Mouse (Mus musculus) olfactory bulb, adult 2 months (tissue): Measurements from ENCODE around the gene Bbs9. TPM values are rescaled to one million over a fixed set of nuclear protein-coding genes. Genes with fewer than 3 reads are reported as not detected.

Experiments
- H3K27ac ChIP-seq: fragments of 200-500 bp; 2 replicates; pipeline ENCODE4 v1.5.1; 2012; ENCODE audit warnings: low read depth, low read length; ENCODE audit not compliant: insufficient read depth
- H3K4me1 ChIP-seq: fragments of 200-500 bp; 2 replicates; pipeline ENCODE4 v1.6.1; 2012; ENCODE audit warnings: low read length; ENCODE audit not compliant: control insufficient read depth, insufficient read depth
- H3K4me3 ChIP-seq: fragments of 200-500 bp; 2 replicates; pipeline ENCODE4 v1.5.1; 2012; ENCODE audit warnings: mild to moderate bottlenecking, low read depth, low read length, moderate library complexity; ENCODE audit not compliant: insufficient read depth
- CTCF ChIP-seq: fragments of 200-500 bp; IDR thresholded peaks from 2 replicates; pipeline ENCODE4 v1.5.1; 2012; ENCODE audit warnings: low read depth, mild to moderate bottlenecking, low read length, moderate library complexity; ENCODE audit not compliant: insufficient read depth
- POLR2A ChIP-seq: fragments of 200-500 bp; IDR thresholded peaks from 2 replicates; pipeline ENCODE4 v1.6.1; 2012; ENCODE audit warnings: mild to moderate bottlenecking, low read depth, low read length, moderate library complexity; ENCODE audit not compliant: insufficient read depth
- WGBS: fragments of 180-500 bp; shearing (Covaris S2); methylation state at CpG from one replicate; pipeline ENCODE4 v1.1.7; 2018; 5-methylcytosine and 5-hydroxymethylcytosine counted together
- polyA plus RNA-seq: library from polyadenylated mRNA; stranded (reverse); fragments of >200 nt; gene quantifications from 2 replicates; pipeline ENCODE4 v1.2.4, GENCODE M21; 2012; ENCODE audit warnings: low replicate concordance; ENCODE audit not compliant: missing spikeins, insufficient read depth, insufficient read length

Bbs9 gene
- polyA plus RNA-seq, 1 experiment: not detected

DNA sequence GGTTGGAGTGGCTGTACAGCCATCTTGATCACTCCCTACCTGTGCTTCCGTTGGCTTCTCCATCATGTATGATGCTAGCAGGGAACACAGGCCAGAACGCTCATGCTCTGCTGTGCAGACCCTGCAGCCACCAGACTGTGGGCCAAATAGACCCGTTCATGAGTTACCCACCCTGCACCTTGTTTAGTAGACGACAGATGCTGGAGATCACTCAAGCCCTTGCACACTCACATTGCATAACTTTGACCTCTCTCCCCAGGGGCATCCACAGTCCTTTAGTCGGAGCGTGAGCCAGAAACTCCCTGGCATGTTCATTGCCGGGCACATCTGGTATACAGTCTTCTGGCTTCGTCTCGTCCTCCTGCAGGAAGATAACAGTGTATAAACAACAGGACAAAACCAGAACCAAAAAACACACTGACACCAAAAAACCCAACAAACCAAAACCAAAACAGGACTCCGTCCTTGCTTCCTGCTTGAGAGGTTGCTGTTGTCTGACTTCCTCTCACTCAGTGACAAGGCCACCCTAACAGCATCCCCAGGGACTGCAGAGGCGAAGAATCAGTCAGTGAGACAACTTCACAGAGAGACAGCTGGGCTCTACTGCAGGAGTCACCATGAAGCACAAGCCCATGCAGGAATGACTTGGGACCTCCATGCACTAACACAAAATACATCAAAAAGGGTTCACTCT, 18.2 kb upstream of the Bbs9 start:
- Histone ChIP-seq H3K27ac (no peak overlapping the region), H3K4me3 (no peak overlapping the region), H3K4me1 (no peaks in the 10 kb centered on the region; the same call in 1 of the 2 replicates)
- TF ChIP-seq CTCF (no peak), POLR2A (no peak)
- 88% methylated on average over 11 of the region's 11 CpGs for WGBS

DNA sequence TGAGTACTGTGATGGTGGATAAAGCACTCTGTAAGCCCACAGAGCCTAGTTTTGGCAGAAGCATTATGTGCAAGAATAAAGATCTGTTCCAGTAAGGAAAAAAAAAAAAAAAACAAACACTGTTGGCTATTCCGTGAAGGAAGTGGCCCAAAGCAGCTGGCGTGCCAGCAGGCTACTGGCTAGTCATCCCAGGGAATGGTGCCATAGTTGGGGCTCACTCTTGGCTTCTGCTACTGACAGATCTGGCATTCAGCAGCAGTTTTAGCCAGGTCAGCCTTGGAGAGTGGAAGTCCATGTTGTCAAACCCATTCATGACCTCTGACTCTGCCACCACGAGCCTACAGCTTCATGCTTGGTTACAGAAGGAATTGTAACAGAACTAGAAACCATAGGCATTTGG, 13.6 kb upstream of the Bbs9 start:
- Histone ChIP-seq H3K27ac (no peak overlapping the region), H3K4me1 (no peaks in the 10 kb centered on the region), H3K4me3 (no peak overlapping the region)
- WGBS: 46% methylated on average over 3 of the region's 3 CpGs
- no peak for TF ChIP-seq CTCF
- no peak for TF ChIP-seq POLR2A

DNA sequence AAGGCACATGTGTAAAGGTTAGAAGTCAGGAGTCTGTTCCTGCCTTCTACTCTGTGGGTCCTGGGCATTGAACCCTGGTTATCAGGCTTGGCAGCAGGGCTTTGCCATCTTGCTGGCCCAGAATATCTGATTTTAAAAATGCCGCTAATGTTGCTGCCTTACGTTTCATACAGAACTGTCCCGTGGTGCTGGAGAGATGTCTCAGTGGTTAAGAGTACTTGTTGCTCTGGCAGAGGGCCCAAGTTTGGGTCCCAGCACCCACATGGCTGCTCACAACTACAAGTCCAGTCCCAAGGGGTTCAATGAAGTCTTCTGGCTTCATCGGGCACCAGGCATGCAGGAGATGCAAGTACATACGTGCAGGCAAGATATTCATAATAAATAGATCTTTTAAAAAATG, 9.3 kb upstream of the Bbs9 start:
- WGBS: 96% methylated on average over 5 of the region's 5 CpGs
- TF ChIP-seq CTCF: no peak
- no peak overlapping the region for H3K4me3 ChIP-seq
- H3K4me1 ChIP-seq: no peaks in the 10 kb centered on the region
- H3K27ac ChIP-seq: no peak overlapping the region

DNA sequence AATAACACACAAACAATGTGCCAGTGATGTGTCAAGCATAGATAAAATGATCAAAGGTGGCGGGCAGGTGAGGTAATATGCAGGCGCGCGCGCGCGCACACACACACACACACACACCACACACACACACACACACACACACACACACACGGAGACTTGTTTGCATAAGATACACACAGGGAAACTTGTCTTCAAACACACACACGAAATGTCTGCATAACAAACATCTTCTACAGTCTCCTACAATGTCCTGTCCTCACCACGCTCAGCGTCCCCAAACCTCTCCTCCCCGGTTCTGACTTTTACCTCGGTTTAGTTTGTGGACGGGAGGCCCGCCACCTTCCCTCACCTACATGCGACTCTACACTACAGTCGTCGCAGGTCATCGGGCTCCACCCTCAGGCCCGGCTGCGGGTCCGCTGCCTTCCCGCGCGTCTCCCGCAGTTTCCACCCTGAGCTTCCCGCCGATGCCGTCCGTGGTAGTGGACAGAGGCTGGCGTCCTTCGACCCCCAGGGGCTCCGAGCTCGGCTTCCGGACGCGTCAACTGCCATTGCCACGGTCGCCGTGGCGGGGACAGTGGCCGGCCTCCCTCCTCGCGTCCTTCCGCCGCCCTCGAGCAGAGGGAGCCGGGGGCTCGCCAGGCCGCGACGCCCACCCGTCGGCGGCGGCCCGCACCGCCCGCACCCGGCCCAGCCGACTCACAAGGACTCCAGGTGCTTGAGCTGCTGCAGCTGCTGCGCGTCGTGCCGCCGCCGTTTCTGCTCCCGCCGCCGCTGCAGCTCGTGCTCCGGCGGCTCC, 7.9 kb upstream of the Bbs9 start:
- Histone ChIP-seq H3K27ac (peak overlapping the region; percentile 77), H3K4me1 (no peaks in the 10 kb centered on the region), H3K4me3 (peak overlapping the region; percentile 98)
- WGBS: under 1% methylated on average over 73 of the region's 73 CpGs
- TF ChIP-seq POLR2A: no peak
- TF ChIP-seq CTCF: no peak

DNA sequence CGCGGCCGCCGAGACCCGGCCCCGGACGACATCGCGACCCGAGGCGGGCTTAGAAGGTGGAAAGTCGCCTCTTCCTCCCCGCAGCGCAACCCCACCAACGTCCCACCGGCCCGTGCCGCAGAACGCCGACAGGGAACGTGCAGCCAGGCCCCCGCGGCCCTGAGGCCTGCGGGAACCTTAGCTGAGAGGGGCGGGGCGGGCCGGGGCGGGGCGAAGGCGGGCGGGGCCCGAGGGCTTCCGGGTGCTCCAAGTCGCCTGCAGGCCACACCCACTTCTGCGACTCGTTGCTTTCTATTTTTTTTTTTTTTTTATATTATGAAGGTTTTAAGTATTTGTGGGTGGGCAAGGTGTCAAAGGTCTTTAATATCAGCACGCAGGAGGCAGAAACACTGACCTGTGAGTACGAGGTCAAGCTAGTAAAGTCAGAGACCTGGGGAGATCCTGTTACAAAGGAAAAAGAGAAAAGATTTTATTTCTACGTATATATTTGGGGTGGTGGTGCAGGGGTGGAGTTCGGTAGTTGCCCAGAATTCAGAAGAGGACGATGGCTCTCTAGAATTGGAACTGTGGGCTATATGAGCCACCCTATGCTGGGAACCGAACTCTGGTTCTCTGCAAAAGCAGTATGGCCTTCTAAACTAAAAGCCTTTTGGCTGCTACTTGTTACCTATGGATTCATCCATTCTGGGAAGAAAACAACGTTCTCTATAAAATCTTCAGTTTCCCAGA, 7.2 kb upstream of the Bbs9 start:
- peak; percentile 81 for TF ChIP-seq POLR2A
- TF ChIP-seq CTCF: no peak
- Histone ChIP-seq H3K4me1 (no peaks in the 10 kb centered on the region), H3K4me3 (peak overlapping the region; percentile 98), H3K27ac (peak overlapping the region; percentile 77)
- WGBS: 2% methylated on average over 42 of the region's 43 CpGs

DNA sequence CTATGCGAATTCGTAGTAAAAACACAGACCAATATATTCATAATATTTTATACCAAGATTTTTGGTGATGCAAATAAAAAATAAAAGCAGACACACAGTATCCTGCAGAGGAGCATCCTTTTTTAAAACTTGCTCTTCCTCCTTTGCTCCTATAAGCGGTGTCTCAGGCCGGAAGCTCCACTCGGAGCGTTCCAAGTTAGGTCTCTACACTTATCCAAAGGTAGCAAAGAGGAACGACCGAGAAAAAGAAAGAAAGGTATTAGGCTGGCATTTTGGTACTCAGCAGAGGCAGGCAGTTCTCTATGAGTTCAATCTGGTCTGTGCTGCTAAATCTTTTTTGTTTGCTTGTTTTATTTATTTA, 6.6 kb upstream of the Bbs9 start:
- H3K4me3 ChIP-seq: no peak overlapping the region
- H3K27ac ChIP-seq: no peak overlapping the region
- H3K4me1 ChIP-seq: no peaks in the 10 kb centered on the region
- TF ChIP-seq CTCF (no peak), POLR2A (no peak)
- whole genome bisulfite sequencing: 86% methylated on average over 8 of the region's 8 CpGs

DNA sequence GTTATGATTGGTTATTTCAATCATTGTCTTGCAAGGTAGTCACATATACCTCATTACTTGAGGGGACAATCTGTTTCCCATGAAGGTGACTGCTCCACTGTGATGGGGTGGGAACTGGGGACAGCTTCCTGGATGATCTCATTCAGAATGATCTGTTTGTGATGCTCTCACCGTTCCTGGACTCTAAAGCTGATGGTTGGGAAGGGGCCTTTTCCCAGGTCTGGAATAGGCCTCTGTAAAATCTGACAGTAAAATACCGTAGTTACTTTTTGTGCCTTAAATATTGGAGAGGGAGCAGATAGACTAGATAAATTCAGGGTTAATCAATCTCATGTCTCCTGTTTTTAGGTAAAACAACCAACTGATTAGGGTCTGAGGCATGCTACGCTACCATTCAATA, 5.9 kb upstream of the Bbs9 start, which contains the start of gene Rp9:
TSS of gene Rp9 (minus strand) at position 101 of the 400 bp plus-strand sequence.
- no peak for TF ChIP-seq CTCF
- no peak for TF ChIP-seq POLR2A
- WGBS: 90% methylated on average over 3 of the region's 3 CpGs
- H3K27ac ChIP-seq: no peak within 1 kb of the TSS
- H3K4me1 ChIP-seq: no peaks in the 10 kb centered on the region
- no peak within 1 kb of the TSS for H3K4me3 ChIP-seq

DNA sequence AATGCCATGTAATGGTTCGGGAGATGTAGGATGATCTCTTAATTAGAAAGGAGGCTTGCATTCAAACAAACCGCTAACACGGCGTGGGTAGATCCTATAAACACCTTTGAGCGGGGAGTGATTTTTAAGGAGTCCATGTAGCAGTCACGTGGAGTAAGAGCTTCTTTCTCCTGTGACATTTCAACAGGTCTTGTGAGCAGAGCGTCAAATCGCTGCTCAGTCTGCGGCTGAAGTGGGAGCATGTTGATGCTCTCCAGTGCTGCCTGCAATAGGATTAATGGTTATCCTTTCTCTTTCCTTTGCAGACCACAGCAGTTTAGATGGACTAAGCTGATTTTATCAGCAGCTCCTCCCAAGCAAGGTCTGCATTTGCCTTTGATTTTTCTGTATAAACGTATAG, 750 bp downstream of the Bbs9 start:
- TF ChIP-seq POLR2A (no peak), CTCF (no peak)
- H3K4me1 ChIP-seq: no peaks in the 10 kb centered on the region; the same call in 1 of the 2 replicates

DNA sequence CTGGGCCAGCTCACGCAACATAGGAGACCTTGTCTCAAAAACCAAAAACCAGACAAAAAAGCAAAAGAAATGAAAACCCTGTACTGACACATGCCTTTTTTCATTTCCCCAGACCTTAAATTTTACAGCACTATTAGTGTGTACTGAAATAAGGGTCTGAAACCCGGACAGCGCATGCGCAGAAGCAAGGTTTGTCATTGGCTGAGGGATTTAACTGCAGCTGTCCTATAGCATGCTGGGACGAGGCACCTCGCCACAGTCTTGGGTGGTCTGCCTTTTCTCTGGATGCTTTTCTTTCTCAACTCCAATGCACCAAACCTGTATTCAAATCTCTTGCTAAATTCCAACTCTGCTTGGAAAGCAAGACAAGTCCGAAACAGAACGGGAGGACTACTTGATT, 3.4 kb downstream of the Bbs9 start:
- TF ChIP-seq CTCF (no peak), POLR2A (no peak)
- no peak overlapping the region for H3K4me3 ChIP-seq
- 96% methylated on average over 8 of the region's 8 CpGs for WGBS
- H3K4me1 ChIP-seq: no peaks in the 10 kb centered on the region; the same call in 1 of the 2 replicates
- no peak overlapping the region for H3K27ac ChIP-seq

More for the DNA sequence above, 750 bp downstream of the Bbs9 start:
- Histone ChIP-seq H3K27ac (no peak overlapping the region), H3K4me3 (peak overlapping the region; percentile 61)
- WGBS: 4% methylated on average over 10 of the region's 10 CpGs
